Mouse (Mus musculus) ES-E14 (cell line): ENCODE measurements around the gene Zbtb20.

Source experiments
- CHD2 ChIP-seq: IDR thresholded peaks from 2 replicates; pipeline ENCODE4 v1.6.1; 2014; ENCODE audit warnings: mild to moderate bottlenecking, low read depth, low read length, inconsistent platforms
- MAFK ChIP-seq: IDR thresholded peaks from 2 replicates; pipeline ENCODE4 v1.6.1; 2014; ENCODE audit warnings: mild to moderate bottlenecking, low read depth, low read length, inconsistent platforms; ENCODE audit not compliant: insufficient read depth
- ZC3H11A ChIP-seq: IDR thresholded peaks from 2 replicates; pipeline ENCODE4 v1.6.1; 2012; ENCODE audit warnings: low read depth, mild to moderate bottlenecking, inconsistent platforms, low read length, borderline replicate concordance

DNA sequence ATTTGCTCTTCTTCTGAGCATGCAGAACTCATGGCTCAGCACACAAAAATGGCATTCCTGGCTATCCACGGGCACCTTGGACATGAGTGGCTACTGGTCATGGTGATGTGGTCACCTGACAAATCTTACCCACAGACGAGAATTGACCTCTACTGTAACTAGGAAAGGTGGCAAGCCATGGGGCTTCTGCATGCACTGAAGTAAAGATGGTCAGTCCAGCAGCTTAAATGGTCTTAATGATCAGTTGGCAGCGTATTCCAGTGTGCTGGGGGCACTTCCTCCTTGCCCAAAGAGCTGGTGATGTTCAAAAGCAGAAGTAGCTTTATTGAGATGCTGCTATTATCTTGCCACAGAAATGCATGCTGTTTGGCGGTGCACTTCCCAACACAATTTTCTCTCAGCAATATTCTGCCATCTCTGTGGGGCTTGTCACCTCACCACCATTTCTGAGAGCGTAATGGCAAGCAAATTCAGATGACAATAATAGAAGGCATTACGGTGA is 704.7 kb downstream of the Zbtb20 start:
- TF ChIP-seq ZC3H11A (no peak), MAFK (no peak), CHD2 (no peak)
